Mouse (Mus musculus): ENCODE measurements around the gene Entpd6.

The Entpd6 gene

DNA sequence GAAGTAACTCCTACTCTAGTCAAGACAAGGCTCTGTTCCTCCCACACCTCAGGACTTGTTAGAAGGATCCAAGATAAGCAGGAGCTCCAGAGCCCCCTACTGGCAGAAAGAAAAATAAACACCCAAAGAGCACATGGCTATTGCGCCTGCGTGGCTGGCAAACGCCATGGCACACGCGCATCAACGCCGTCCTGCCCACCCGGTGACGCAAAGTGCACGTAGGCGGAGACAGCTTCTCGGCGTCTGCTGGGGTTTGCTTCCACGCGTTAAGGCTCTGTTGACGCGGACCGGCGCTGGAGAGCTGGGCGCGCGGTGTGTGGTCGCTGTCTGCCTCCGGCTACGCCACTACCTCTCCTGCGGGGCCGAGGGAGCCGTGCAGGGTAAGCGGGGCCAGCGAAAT is at the start of gene Entpd6:
Entpd6 (plus strand) TSS at position 189 of the 400 bp plus-strand sequence.
- DNase-seq (ENCODE audit: low spot score) = peak; percentile 98

GRCm38 (mm10) chr2:150712167-150712674 is 36.6 kb upstream of the Entpd6 start:
- no peak for DNase-seq (ENCODE audit: low spot score)

DNA sequence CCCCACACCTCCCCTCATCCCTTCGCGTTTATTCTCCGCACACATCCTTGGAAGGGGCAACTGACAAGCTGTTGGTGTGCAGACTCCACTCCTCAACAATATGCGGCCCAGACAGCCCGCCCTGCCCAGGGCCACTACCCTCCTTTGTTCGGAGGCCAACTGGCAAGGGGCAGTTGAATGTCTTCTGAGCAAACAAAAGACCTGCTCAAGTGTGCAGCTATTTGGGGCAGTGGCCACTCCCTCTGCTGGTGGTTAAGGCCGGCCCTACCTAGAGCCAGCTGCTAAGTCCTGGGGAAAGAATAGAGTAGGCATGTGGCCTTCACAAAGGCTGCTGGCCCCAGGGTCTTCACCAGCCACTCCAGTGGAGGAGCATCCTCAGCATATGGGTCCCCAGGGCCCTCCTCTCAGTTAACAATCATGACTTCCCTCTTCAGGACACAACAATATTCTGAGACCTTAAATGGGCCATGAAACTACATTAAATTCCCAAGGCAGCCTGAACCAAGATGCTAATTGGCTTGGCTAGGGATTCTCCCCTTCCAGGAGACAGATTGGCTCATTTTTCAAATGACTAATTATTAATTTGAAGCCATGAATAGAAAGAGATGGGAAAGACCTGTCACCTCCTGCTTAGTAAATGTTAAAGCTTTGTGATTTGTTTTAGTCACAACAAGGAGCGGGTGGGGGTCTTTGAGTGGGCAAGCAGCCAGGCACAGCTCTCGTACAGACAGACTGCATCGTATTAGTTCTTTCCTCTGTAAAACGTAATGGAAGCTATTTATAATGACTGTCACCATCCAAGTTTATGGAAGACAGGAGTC is 12.9 kb upstream of the Entpd6 start:
- DNase-seq (ENCODE audit: low spot score) = peak; percentile 86

DNA sequence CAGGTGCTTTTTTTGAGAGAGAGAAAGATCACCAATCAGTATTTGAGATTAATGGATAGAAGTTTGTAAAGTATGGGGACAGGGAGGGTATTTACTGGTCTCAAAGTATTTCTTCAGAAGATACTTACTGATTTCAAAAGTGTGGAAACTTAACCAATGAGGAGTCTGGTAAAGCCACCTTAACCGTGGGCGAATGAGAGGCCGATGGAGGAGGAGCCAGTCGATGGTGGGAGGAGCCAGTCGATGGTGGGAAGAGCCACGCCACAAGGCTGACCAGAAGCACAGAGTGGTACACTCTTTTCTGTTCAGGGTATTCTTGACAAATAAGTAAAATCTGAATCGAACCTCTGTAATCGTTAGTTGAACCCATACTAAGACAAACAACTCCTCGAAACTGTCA is 11.0 kb upstream of the Entpd6 start:
- no peak for DNase-seq (ENCODE audit: low spot score)

DNA sequence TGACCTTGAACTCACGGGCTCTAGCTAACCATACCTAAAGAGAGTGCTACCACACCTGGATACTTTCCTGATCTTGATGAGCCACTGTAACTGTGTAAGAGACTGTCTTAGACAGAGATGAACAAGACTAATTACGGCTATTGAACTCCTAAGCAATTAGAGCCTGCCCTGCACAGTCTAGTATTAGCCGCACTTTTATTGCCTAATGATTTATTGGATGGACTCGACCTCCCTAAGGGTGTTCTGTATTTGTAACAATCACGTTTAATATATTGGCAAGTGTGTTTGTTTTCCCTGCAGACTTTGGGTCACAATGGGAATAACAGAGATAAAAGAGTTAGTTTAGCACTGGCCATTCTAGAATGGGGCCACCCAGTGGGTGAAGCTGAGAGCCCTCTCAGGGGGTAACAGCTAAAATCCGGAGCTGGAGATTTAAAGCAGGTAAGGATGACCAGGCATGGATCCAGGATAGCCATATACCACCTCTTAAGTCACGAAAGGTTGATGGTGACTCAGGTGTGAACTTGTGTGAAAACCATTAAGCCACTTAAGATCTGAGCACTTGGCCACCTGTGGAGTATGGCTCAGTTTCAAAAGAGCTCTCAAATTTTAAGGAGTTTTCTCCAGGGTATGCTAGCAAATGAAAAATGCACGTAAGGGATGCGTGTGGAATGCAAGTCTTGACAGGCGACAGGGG is 8.5 kb upstream of the Entpd6 start:
- DNase-seq (ENCODE audit: low spot score) = no peak

DNA sequence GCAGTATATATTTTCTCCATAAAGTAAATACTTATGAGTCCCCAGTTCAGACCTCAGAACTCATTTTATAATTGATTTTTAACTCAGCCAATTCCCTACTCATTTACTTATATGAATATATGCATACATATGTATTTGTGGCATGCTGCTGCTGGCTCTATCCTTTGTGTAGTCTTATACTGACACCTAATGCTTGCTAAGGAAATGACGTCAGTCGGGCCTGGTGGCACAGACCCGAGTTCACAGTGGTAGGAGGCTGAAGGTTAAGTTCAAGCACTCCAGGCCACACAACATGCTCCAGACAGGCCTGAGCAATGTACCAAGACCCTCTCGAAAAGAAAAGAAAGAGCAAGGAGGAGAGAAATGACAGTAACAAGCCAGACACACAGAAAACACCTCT is 7.4 kb upstream of the Entpd6 start:
- DNase-seq (ENCODE audit: low spot score) = peak; percentile 65

DNA sequence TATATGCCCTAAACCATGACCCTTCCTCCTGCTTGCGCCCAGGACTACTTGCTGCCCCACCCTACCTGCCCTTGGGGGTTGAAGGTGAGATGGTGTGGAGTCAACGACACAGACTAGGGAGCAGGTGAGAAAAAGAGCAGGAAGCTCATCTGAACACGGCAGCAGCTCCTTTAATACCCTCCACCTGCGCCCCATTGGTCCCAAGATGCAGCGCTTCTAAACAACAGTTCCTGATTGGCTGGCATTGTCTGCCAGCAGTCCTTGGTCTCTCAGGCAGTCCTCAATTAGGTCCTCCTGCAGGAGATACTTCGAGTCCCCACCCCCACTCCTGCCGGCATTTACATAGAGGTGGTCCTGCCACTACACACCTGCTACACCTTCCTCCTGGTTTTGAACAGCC is 3.8 kb upstream of the Entpd6 start:
- DNase-seq (ENCODE audit: low spot score) = no peak

GRCm38 (mm10) chr2:150749283-150749682 is 441 bp downstream of the Entpd6 start:
- peak; percentile 56 for DNase-seq (ENCODE audit: low spot score)

- peak; percentile 46 for DNase-seq (ENCODE audit: low spot score)
Measured at GRCm38 (mm10) chr2:150750129-150750979, 1.5 kb downstream of the Entpd6 start.

DNA sequence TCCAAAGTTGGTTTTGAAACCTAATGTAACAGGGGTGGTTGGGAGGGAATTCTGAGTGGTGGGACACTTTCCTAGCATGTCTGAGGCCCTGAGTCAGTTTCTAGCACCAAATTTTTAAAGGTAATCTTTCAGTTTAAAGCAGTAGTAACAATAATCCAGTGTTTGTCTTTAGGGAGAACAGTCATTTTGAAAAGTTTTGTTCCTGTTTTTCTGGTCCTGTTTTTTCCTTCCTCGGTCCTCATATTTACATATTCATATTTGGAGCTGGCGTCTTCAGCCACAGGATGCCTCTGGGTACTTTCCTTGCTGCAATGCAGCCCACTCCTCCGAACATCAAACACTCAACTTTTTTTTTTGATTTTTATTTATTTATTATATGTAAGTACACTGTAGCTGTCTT is 6.2 kb downstream of the Entpd6 start:
- no peak for DNase-seq (ENCODE audit: low spot score)

GRCm38 (mm10) chr2:150761476-150761875 is 12.6 kb downstream of the Entpd6 start:
- DNase-seq (ENCODE audit: low spot score) = no peak

DNA sequence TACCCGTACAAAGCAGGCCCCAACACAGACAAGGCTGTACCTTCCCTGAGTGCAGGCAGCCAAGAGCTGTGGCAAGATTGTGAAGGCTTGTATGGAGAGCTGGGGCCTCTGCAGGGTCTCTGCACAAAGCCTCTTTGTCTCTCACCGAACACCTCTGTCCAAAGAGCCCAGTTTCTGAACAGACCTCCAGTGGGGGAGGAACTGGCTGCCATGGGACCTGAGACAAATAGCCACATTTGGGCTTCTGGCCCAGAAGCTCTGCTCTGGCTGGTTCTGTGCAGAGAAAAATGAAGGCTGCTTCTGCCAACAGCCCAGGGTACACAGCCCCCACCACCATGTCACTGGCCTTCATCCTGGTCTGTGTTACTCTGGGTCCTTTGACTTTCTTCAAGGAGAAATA is 16.8 kb downstream of the Entpd6 start:
- DNase-seq (ENCODE audit: low spot score) = no peak

- DNase-seq (ENCODE audit: low spot score) = no peak
Measured at GRCm38 (mm10) chr2:150766083-150766862, 17.4 kb downstream of the Entpd6 start.

GRCm38 (mm10) chr2:150768678-150769077 is 19.8 kb downstream of the Entpd6 start:
- no peak for DNase-seq (ENCODE audit: low spot score)

- DNase-seq (ENCODE audit: low spot score) = no peak
Measured at GRCm38 (mm10) chr2:150770747-150771146, 21.9 kb downstream of the Entpd6 start.

- no peak for DNase-seq (ENCODE audit: low spot score)
Measured at GRCm38 (mm10) chr2:150771169-150771568, 22.3 kb downstream of the Entpd6 start.

- DNase-seq (ENCODE audit: low spot score) = no peak
Measured at GRCm38 (mm10) chr2:150771996-150772395, 23.2 kb downstream of the Entpd6 start.

GRCm38 (mm10) chr2:150772466-150773119 is 23.8 kb downstream of the Entpd6 start:
- no peak for DNase-seq (ENCODE audit: low spot score)

DNA sequence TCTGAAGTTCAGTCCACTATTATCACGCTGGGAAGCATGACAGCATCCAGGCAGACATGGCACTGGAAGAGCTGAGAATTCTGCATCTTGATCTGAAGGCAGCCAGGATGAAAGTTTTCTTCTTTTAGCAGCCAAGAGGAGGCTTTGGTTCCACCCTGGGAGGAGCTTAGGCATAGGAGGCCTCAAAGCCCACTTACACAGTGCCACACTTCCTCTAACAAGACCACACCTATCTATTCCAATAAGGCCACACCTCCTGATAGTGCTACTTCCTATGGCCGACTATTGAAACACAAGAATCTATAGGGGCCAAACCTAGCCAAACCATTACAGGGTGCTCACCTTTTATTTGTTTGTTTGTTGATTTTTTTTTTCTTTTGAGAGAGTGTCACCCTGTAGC is 34.0 kb downstream of the Entpd6 start:
- no peak for DNase-seq (ENCODE audit: low spot score)

- DNase-seq (ENCODE audit: low spot score) = peak; percentile 93
Measured at GRCm38 (mm10) chr2:150786251-150787180, 37.7 kb downstream of the Entpd6 start, which contains the start of gene Pygb. Gene Pygb, plus strand, starts transcription at chr2:150786735.
